Mouse (Mus musculus): ENCODE results near the gene 4930451I11Rik. TPM values are rescaled to one million over a fixed set of nuclear protein-coding genes. Genes with fewer than 3 reads are reported as not detected.

Gene 4930451I11Rik
- total RNA-seq, 2 experiments from 2014 or later = not detected

DNA sequence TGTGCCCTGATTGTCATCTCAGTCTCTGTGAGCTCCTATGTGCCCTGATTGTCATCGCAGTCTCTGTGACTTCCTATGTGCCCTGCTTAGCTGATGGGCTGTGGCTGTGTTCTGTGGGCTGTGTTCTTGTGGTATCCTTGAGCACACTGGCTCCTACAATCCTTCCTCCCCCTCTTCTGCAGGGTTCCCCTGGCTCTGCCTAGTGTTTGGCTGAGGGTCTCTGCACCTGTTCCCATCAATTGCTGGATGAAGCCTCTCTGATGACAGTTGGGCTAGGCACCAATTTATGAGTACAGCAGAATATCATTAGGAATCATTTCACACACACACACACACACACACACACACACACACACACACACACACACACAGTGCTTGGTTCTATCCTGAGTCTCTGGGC is 1.9 kb upstream of the 4930451I11Rik start:
- no peak for DNase-seq

GRCm38 (mm10) chr7:126832036-126832598 is 678 bp upstream of the 4930451I11Rik start:
- DNase-seq = peak; percentile 80 to 86

- DNase-seq = no peak
Measured at GRCm38 (mm10) chr7:126825952-126826351, 5.5 kb downstream of the 4930451I11Rik start.

GRCm38 (mm10) chr7:126825403-126825802 is 6.0 kb downstream of the 4930451I11Rik start:
- peak in 1 of 2 experiments; percentile 65 for DNase-seq

- no peak for DNase-seq
Measured at GRCm38 (mm10) chr7:126823940-126824339, 7.5 kb downstream of the 4930451I11Rik start.

GRCm38 (mm10) chr7:126823202-126823711 is 8.2 kb downstream of the 4930451I11Rik start:
- peak in 1 of 2 experiments; percentile 47 for DNase-seq

DNA sequence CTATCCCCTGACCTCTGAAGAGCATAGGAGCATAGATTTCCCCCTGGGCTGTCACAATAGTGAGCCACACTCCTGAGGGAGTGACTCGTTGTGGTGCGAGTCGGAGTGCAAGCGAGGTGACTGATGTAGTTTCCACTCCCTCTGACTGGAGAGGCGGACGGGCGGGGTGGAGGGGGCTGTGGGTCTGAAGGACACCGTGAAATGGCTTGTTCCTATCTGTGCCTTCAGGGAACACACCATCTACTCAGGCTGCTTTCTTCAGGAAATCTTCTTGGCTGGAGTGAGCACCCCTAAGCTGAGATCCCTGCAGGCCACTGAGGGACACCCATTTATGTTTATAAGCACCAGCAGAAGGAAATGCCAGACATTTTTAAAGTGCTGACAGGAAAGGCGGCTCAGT is 8.7 kb downstream of the 4930451I11Rik start:
- peak in 1 of 2 experiments; percentile 71 for DNase-seq

GRCm38 (mm10) chr7:126821835-126822511 is 9.5 kb downstream of the 4930451I11Rik start:
- DNase-seq = peak; percentile 87 to 89

GRCm38 (mm10) chr7:126818818-126819217 is 12.6 kb downstream of the 4930451I11Rik start:
- DNase-seq = no peak

DNA sequence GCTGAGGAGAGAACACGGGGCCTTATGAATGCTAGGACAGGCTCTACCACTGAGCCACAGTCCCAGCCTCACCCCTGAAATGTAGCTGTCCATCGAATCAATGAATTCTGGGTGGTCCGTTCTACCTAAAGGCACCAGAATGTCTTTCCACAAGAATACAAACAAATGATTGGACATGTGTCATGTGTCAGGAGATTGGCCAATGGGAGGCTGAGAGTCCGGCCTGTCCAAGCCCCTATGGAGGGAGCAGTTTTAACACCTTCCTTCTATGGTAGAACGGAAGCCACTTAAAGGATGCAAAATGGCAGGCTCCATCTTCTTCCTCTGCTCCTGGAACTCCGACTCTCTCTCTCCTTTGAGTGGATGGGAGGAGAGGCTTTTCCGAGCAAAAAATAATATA is 13.8 kb downstream of the 4930451I11Rik start:
- no peak for DNase-seq

GRCm38 (mm10) chr7:126816494-126816893 is 14.9 kb downstream of the 4930451I11Rik start:
- no peak for DNase-seq

- no peak for DNase-seq
Measured at GRCm38 (mm10) chr7:126815726-126816222, 15.7 kb downstream of the 4930451I11Rik start.

DNA sequence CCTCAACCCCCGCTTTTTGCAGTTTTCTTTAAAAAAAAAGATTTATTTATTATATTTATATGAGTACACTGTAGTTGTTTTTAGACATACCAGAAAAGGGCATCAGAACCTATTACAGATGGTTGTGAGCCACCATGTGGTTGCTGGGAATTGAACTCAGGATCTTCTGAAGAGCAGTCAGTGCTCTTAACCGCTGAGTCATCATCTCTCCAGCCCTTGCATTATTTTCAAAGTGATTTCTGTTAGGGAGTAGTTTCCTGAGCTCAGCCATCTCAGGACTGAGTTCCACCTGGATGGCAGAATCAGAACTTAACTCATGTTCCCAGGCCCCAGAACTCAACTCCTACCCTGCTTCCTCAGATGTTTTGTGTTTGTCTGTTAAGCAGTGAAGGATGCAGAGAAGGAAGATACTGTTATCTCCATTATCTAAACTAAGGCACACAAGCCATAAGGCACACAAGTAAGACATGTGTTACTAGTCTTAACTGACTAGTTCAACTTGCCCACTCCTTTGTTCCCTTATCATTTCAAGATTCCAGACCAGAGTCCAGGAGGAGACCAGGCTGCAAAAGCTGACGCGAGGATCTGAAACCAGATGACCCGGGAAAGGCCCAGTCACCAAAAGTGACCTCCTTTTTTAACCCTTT is 21.6 kb downstream of the 4930451I11Rik start:
- DNase-seq = no peak

DNA sequence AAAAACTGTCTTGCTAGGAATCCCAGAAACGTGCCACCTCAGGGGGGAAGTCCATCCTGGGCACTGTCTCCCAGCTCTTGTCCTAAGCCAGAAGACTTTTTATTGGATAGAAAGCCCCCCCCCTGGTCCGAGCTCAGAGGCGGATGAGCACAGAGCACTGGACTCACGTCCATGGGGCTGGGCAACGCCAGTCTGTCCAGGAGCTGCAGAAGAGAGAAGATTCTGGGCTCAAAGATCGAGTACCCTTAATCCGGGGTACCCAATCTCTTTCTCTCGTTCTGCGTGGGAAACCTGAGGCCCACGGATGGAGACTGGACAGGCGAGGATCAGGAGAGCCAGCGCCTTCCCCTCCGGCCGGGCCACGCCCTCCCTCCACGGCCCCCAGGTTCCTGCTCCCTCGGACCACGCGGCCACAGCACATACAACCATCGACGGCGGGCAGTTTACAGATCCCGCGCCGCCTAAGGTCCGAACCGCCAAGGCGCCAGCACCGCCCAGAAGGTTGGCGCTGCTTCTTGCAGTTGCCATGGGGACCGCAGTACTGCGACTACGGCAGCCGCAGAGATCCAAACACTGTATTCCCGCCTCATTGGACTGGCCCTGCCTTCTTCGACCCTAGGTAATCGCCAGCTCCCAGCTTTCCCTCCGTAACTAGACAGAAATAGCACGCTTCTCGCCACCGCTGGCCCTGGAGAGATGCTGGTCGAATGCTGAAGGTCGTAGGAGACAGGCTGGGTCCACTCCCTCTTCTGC is 22.6 kb downstream of the 4930451I11Rik start:
- DNase-seq = peak; percentile 92 to 93

- peak; percentile 60 to 64 for DNase-seq
Measured at GRCm38 (mm10) chr7:126807405-126807804, 24.0 kb downstream of the 4930451I11Rik start.

DNA sequence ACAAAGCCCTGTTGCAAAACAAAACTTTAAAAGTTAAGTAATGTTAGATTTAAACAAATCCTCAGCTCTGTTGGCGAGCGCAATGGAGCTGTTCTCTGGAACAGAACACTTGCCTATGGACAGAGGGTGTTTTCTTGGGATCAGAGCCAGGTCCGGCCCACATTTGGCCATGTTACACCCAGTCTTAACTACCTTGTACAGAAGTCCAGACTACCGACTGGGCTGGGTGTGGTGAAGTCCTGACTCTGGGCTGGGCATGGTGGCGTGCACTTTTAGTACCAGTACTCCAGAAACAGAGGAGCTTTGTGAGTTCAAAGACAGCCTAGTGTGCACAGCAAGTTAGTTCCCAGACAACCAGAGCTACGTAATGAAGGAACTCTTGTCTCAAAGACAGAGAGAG is 24.5 kb downstream of the 4930451I11Rik start:
- DNase-seq = peak in 1 of 2 experiments; percentile 50

DNA sequence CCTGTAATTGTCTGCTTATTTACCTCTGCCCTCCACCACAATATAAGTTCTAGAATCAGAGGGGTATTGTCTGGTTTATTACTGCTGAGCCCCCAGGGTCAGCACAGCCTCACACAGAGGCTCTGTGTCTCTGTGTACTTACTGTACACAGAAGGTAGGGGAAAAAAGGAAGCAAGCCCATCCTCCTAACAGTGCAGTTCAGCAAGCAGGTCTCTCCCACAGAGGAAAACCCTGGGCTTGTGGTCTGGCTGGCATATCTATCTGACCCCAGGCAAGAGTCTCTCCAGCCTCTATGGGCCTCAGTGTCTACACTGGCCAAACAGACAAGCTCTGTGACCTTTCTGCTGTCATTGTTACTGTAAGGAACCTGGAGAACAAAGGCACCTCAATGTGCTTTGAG is 27.7 kb downstream of the 4930451I11Rik start:
- DNase-seq = no peak

GRCm38 (mm10) chr7:126803181-126803580 is 28.3 kb downstream of the 4930451I11Rik start:
- peak; percentile 48 to 50 for DNase-seq

DNA sequence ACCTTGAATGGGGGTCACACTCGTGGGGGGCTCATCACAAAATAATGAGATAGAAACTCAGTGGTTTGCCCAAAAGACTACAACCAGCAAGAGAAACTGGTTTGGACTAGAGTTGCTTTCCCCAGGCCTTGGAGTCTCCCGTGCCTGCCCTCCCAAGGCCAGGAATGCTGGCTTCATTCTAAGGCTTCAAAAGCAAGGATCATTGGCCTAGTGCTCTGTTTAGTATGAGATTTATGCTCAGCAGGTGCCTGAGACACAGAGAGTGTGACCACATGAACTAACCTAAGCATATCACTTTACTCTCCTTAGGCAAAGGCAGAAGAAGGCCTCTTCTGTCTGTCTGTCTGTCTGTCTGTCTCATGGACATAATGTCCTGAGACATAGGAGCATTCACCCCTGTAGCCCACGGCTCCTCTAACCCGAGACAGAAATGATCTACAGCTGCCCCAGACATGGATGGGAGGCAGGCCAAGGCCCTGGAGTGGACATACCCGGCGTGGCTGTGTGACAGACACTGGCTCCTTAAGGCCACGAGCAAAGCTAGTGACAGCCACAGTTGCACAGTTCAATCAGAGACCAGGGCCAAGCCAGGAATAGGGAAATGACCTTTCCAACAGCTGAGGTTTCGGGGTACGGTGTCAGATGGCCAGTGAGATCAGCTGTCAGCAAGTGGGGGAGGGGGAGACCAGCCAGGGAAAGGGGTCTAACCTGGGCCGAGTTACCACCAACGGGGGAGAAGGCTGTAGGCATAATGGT is 29.1 kb downstream of the 4930451I11Rik start:
- DNase-seq = peak; percentile 64 to 70

- DNase-seq = no peak
Measured at GRCm38 (mm10) chr7:126801057-126801422, 30.4 kb downstream of the 4930451I11Rik start.

DNA sequence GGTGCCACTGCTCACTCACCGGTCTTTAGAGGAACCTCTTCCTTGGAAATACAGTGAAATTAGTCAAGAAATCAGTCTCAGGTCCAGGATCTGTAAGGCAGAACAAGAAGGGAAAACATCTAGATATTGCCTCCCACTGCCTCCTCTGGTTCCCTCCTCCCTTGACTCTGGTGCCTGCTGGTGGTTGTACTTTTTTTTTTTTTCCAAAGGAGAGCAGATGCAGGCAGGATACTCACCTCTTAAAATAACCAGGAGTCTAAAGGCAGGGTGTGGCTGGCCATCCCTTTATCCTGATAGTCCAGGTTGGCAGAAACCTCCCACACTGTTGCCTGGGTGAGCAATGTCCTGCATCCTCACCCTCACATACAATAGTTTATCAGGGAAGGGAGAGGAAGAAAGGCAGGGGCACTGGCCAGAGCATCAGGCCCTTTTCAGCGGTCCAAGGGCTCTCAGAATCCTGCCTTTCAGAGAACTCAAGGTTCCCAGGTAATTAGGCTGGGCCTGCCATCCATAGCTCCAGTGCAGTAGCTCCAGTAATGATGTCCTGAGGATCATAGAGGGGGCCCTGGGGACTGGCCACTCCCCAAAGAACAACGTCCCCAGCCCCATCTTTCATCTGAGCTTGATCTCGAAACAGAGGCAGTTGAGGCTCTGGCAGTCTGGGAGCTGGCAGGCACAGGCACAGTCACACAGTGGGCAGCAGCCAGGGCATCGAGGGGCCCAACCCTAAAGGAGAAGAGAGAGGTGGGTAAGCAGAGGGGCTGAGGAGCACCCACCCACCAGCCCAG is 31.0 kb downstream of the 4930451I11Rik start:
- no peak for DNase-seq
